Mouse (Mus musculus) large intestine, adult 2 months (tissue): ENCODE measurements around the gene Rbm14. TPM values are rescaled to one million over a fixed set of nuclear protein-coding genes. Genes with fewer than 3 reads are reported as not detected.
A peak's percentile ranks its signal among the peaks of the same experiment; 100 is the strongest.
"Not testable (repeated sequence)": the region's sequence is repeated elsewhere in the genome, so short reads cannot be mapped to it uniquely, and the experiment has no call there.

Source experiments
- DNase-seq: peaks from one replicate; pipeline ENCODE4 v3.0.0-alpha.2; 2012; ENCODE audit warnings: low read depth, low spot score
- WGBS: fragments of 180-500 bp; shearing (Covaris S2); methylation state at CpG from one replicate; pipeline ENCODE4 v1.1.7; 2018; 5-methylcytosine and 5-hydroxymethylcytosine counted together
- polyA plus RNA-seq: library from polyadenylated mRNA; depleted of rRNA; stranded (reverse); fragments of >200 nt; gene quantifications from 2 replicates; pipeline ENCODE4 v1.2.3, GENCODE M21; 2012

Gene Rbm14
- polyA plus RNA-seq, 1 experiment = 39.5 TPM

GRCm38 (mm10) chr19:4817182-4817835, 5.9 kb upstream of the Rbm14 start:
- peak; percentile 84 for DNase-seq
- WGBS = 22% methylated on average over 1 of the region's 1 CpGs

- no peak for DNase-seq
Measured at GRCm38 (mm10) chr19:4813015-4813414, 1.6 kb upstream of the Rbm14 start.

GRCm38 (mm10) chr19:4812334-4812949, 1.0 kb upstream of the Rbm14 start:
- not testable (repeated sequence) for DNase-seq
- 66% methylated on average over 8 of the region's 8 CpGs for WGBS

More at GRCm38 (mm10) chr19:4813015-4813414, 1.6 kb upstream of the Rbm14 start:
- 87% methylated on average over 6 of the region's 6 CpGs for WGBS

- under 1% methylated on average over 12 of the region's 12 CpGs for WGBS
- no peak for DNase-seq
Measured at GRCm38 (mm10) chr19:4811909-4812242, 442 bp upstream of the Rbm14 start.

GRCm38 (mm10) chr19:4810746-4811062, 730 bp downstream of the Rbm14 start:
- no peak for DNase-seq
- WGBS = 0% methylated on average over 17 of the region's 17 CpGs

- WGBS = 0% methylated on average over 14 of the region's 14 CpGs
- DNase-seq = no peak
Measured at GRCm38 (mm10) chr19:4810309-4810708, 1.1 kb downstream of the Rbm14 start.

GRCm38 (mm10) chr19:4803283-4803682, 8.2 kb downstream of the Rbm14 start:
- 76% methylated on average over 10 of the region's 10 CpGs for WGBS
- DNase-seq = no peak

- DNase-seq = no peak
- WGBS = 97% methylated on average over 7 of the region's 7 CpGs
Measured at GRCm38 (mm10) chr19:4802691-4803091, 8.7 kb downstream of the Rbm14 start.

GRCm38 (mm10) chr19:4799083-4799482, 12.4 kb downstream of the Rbm14 start:
- no peak for DNase-seq
- 83% methylated on average over 5 of the region's 5 CpGs for WGBS

GRCm38 (mm10) chr19:4797846-4798245, 13.6 kb downstream of the Rbm14 start:
- 93% methylated on average over 2 of the region's 2 CpGs for WGBS
- DNase-seq = no peak

- WGBS = 47% methylated on average over 1 of the region's 1 CpGs
- no peak for DNase-seq
Measured at GRCm38 (mm10) chr19:4795929-4796328, 15.5 kb downstream of the Rbm14 start.

GRCm38 (mm10) chr19:4793831-4794422, 17.5 kb downstream of the Rbm14 start, which contains the start of gene Rbm4:
Rbm4 (minus strand) TSS chr19:4793901.
- WGBS = under 1% methylated on average over 31 of the region's 31 CpGs
- DNase-seq = peak; percentile 100

GRCm38 (mm10) chr19:4793281-4793830, 18.1 kb downstream of the Rbm14 start:
- no peak for DNase-seq
- WGBS = under 1% methylated on average over 16 of the region's 16 CpGs

- 90% methylated on average over 2 of the region's 2 CpGs for WGBS
- DNase-seq = no peak
Measured at GRCm38 (mm10) chr19:4786313-4786712, 25.1 kb downstream of the Rbm14 start.

- no peak for DNase-seq
- WGBS = 76% methylated on average over 7 of the region's 7 CpGs
Measured at GRCm38 (mm10) chr19:4785206-4785605, 26.2 kb downstream of the Rbm14 start.

- WGBS = 80% methylated on average over 2 of the region's 2 CpGs
- no peak for DNase-seq
Measured at GRCm38 (mm10) chr19:4782891-4783290, 28.5 kb downstream of the Rbm14 start.

GRCm38 (mm10) chr19:4772785-4773184, 38.6 kb downstream of the Rbm14 start:
- no peak for DNase-seq
- WGBS = 37% methylated on average over 3 of the region's 3 CpGs

GRCm38 (mm10) chr19:4767507-4768148, 43.8 kb downstream of the Rbm14 start:
- 60% methylated on average over 12 of the region's 12 CpGs for WGBS
- DNase-seq = no peak

GRCm38 (mm10) chr19:4762876-4763275, 48.6 kb downstream of the Rbm14 start:
- WGBS = 16% methylated on average over 1 of the region's 1 CpGs
- no peak for DNase-seq

- not testable (repeated sequence) for DNase-seq
- WGBS = 77% methylated on average over 8 of the region's 8 CpGs
Measured at GRCm38 (mm10) chr19:4760544-4760943, 50.9 kb downstream of the Rbm14 start.
